Mouse (Mus musculus): ENCODE data around the gene Tuba3b. TPM values are rescaled to one million over a fixed set of nuclear protein-coding genes. Genes with fewer than 3 reads are reported as not detected.

The Tuba3b gene
- polyA plus RNA-seq, 1 experiment: not detected

DNA sequence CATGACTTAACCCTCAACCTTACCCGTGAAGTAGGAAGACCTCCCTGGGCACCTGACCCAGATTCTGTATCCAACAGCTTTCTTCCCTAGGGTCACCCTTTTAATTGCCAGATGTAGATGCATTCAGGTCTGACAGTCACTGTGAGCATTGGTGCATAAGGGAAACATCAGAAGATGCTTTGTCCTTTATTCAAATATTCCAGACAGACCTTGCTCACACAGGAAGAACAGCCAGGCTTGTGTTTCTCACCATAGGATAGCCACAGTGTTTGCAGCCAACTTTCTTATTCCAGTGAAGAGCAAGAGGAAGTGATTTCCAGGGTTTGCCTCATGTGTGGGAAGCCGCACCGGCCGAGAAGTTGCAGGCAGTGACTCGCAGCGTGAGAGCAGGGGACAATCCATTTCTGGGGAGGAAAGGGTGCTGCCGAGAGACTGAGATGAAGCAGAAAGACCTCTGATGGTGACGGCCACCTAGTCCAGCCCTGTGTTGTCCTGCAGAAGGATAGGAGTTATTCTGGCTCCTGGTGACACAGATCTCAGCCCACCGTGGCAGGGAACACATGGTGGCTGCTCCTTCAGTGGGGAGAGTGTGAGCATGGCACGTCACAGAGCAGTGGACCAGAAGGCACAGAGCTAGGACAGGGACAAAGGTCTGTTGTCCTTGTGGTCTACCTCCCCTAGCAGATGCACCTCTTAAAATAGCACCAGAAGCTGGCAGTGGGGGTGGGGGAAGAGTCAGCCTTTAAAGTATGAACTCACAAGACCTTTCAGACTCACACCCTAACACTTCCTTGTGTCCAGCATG is 34.0 kb upstream of the Tuba3b start:
- no peak overlapping the region for H3K4me3 ChIP-seq (ENCODE audit: insufficient read depth, low read depth, low read length)
- TF ChIP-seq CTCF (IDR thresholded peaks at IDR 0.05; ENCODE audit: insufficient read depth, low read depth, low read length): no peak
- TF ChIP-seq POLR2A (IDR thresholded peaks at IDR 0.05; ENCODE audit: insufficient read depth, low read depth, low read length): no peak
- peaks cover 11% of the 10 kb centered on the region for H3K4me1 ChIP-seq (ENCODE audit: control insufficient read depth, insufficient read depth, low read length)
- WGBS: 44% methylated on average over 10 of the region's 10 CpGs
- no peak overlapping the region for H3K27ac ChIP-seq (ENCODE audit: insufficient read depth, low read depth, low read length)

- no peak for TF ChIP-seq CTCF (IDR thresholded peaks at IDR 0.05; ENCODE audit: insufficient read depth, low read depth, low read length)
- no peak for TF ChIP-seq POLR2A (IDR thresholded peaks at IDR 0.05; ENCODE audit: insufficient read depth, low read depth, low read length)
- WGBS: 48% methylated on average over 21 of the region's 21 CpGs
- Histone ChIP-seq H3K4me3 (ENCODE audit: insufficient read depth, low read depth, low read length) (no peak overlapping the region), H3K27ac (ENCODE audit: insufficient read depth, low read depth, low read length) (no peak overlapping the region), H3K4me1 (ENCODE audit: control insufficient read depth, insufficient read depth, low read length) (peaks cover 7% of the 10 kb centered on the region)
Observed at GRCm38 (mm10) chr6:145585052-145585973, 30.2 kb upstream of the Tuba3b start.

DNA sequence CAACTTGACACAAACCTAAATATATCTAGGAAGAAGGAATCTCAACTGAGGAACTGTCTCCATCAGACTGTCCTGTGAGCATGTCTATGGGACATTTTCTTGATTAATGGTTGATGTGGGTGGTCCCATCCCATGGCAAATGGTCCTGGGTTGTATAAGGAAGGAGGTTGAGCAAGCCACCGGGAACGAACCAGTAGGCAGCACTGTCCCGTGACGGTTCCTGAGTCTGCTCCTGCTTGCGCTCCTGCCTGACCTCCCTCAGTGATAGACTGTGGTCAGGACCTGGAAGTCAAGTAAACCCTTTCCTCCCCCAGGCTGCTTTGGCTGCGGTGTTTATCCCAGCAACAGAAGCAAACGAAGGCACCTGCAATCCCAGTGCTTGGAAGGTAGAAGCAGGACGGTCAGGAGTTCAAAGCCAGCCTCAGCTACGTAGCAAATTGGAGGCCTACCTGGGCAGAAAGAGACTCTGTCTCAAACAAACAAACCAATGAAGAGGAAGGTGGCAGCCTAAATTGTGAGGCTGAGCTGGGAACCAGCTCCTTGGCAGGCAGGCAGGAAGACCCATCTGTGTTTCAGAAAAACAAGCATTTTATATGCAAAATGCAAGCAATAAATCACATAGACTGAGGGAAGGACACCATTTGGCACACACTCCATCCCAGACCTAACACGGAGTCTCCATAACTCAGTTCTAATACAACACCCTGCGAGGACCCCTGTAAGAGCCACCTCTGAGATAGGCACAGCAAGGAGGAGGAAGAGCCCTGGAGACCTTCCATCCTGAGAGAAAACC is 24.9 kb upstream of the Tuba3b start:
- WGBS: 94% methylated on average over 11 of the region's 11 CpGs
- TF ChIP-seq POLR2A (IDR thresholded peaks at IDR 0.05; ENCODE audit: insufficient read depth, low read depth, low read length) (no peak), CTCF (IDR thresholded peaks at IDR 0.05; ENCODE audit: insufficient read depth, low read depth, low read length) (no peak)
- H3K4me1 ChIP-seq (ENCODE audit: control insufficient read depth, insufficient read depth, low read length): peaks cover 3% of the 10 kb centered on the region; the same call in 1 of the 2 replicates
- H3K27ac ChIP-seq (ENCODE audit: insufficient read depth, low read depth, low read length): no peak overlapping the region
- H3K4me3 ChIP-seq (ENCODE audit: insufficient read depth, low read depth, low read length): no peak overlapping the region

DNA sequence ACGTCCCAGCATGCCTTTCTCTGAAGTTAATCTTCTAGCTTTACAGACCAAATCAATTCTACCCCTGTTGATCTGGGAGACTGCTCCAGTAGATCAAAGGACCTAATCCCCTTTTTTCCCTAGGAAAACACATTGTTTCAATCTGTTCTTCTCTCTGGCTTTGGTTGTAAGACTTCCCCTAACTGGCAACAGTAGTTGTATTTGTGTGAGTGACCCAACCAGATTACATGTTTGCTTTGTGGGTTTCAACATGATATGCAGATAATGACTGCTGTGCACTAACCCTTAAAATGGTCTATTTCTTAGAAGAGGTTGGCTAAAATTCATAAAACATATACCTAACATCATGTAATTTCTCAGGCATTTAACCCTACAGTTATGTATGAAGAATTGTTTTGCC is 24.0 kb upstream of the Tuba3b start:
- 86% methylated on average over 1 of the region's 1 CpGs for WGBS
- TF ChIP-seq POLR2A (IDR thresholded peaks at IDR 0.05; ENCODE audit: insufficient read depth, low read depth, low read length) (no peak), CTCF (IDR thresholded peaks at IDR 0.05; ENCODE audit: insufficient read depth, low read depth, low read length) (no peak)
- Histone ChIP-seq H3K4me1 (ENCODE audit: control insufficient read depth, insufficient read depth, low read length) (peaks cover 3% of the 10 kb centered on the region; the same call in 1 of the 2 replicates), H3K27ac (ENCODE audit: insufficient read depth, low read depth, low read length) (no peak overlapping the region), H3K4me3 (ENCODE audit: insufficient read depth, low read depth, low read length) (no peak overlapping the region)

DNA sequence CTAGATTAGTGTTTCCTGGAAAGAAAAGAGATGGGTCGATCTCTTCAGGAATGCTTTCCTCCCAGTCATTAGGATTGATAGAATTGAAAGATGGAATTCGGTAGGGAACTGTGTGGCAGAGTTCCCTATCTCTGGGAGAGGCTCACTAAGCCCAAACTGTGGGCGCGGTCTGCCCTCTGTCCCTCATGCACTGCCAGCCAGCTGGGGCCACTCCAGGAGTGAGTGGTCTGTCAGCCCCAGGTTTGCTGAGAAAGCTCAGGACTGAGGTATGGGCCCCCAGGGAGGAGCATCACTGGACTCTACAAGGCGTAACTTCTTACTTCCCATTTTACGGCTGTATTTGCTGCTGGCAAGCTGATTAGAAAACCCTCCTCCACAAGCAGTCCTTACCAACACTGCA is 23.5 kb upstream of the Tuba3b start:
- 88% methylated on average over 6 of the region's 6 CpGs for WGBS
- H3K4me3 ChIP-seq (ENCODE audit: insufficient read depth, low read depth, low read length): no peak overlapping the region
- TF ChIP-seq POLR2A (IDR thresholded peaks at IDR 0.05; ENCODE audit: insufficient read depth, low read depth, low read length) (no peak), CTCF (IDR thresholded peaks at IDR 0.05; ENCODE audit: insufficient read depth, low read depth, low read length) (no peak)
- H3K27ac ChIP-seq (ENCODE audit: insufficient read depth, low read depth, low read length): no peak overlapping the region
- peaks cover 3% of the 10 kb centered on the region; the same call in 1 of the 2 replicates for H3K4me1 ChIP-seq (ENCODE audit: control insufficient read depth, insufficient read depth, low read length)

DNA sequence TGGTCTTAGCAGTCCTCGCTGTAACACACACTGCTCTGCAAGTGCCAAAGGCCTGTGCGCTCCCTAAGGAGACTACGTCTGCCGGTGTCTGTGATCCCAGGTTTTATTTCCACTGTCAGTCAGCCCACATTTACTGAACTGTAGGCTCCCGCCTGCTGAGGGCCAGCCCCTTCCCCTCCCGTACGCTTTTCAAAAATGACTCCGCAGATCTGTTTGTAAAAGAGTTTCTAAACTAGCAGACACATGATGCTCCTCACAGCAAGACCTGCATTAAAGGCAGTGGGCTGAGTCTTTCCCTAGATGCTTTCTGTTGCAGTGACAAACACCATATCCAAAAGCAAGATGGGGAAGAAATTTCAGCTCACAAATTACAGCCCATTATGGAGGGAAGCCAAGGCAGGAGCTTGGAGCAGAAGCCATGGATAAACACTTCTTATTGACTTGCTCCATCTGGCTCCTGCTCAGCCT is 23.0 kb upstream of the Tuba3b start:
- TF ChIP-seq CTCF (IDR thresholded peaks at IDR 0.05; ENCODE audit: insufficient read depth, low read depth, low read length) (no peak), POLR2A (IDR thresholded peaks at IDR 0.05; ENCODE audit: insufficient read depth, low read depth, low read length) (no peak)
- H3K4me3 ChIP-seq (ENCODE audit: insufficient read depth, low read depth, low read length): no peak overlapping the region
- no peak overlapping the region for H3K27ac ChIP-seq (ENCODE audit: insufficient read depth, low read depth, low read length)
- 65% methylated on average over 8 of the region's 8 CpGs for WGBS
- peaks cover 3% of the 10 kb centered on the region; the same call in 1 of the 2 replicates for H3K4me1 ChIP-seq (ENCODE audit: control insufficient read depth, insufficient read depth, low read length)

DNA sequence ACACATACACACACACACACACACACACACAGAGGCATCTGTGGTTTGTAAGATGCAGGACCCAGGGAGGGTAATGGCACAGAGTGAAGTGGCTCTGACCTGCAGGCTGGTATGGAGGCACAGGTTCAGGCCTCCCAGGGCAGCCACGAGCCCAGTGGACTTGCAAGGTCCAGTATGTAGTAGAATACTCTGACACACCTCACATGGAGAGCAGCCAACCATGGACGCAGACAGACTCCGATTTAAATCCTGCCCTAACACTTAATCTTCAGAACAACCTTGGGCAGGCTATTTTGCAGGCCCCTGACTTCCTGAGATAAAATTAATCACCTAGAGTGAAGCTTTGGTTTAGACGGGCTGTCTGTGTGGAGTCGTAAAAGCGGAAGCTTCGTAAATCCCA is 21.6 kb upstream of the Tuba3b start:
- WGBS: 92% methylated on average over 7 of the region's 7 CpGs
- Histone ChIP-seq H3K4me1 (ENCODE audit: control insufficient read depth, insufficient read depth, low read length) (peaks cover 3% of the 10 kb centered on the region; the same call in 1 of the 2 replicates), H3K27ac (ENCODE audit: insufficient read depth, low read depth, low read length) (no peak overlapping the region), H3K4me3 (ENCODE audit: insufficient read depth, low read depth, low read length) (no peak overlapping the region)
- no peak for TF ChIP-seq CTCF (IDR thresholded peaks at IDR 0.05; ENCODE audit: insufficient read depth, low read depth, low read length)
- no peak for TF ChIP-seq POLR2A (IDR thresholded peaks at IDR 0.05; ENCODE audit: insufficient read depth, low read depth, low read length)

GRCm38 (mm10) chr6:145595905-145596304 is 19.7 kb upstream of the Tuba3b start:
- 91% methylated on average over 4 of the region's 4 CpGs for WGBS
- H3K4me1 ChIP-seq (ENCODE audit: control insufficient read depth, insufficient read depth, low read length): peaks cover 3% of the 10 kb centered on the region; the same call in 1 of the 2 replicates
- H3K4me3 ChIP-seq (ENCODE audit: insufficient read depth, low read depth, low read length): no peak overlapping the region
- H3K27ac ChIP-seq (ENCODE audit: insufficient read depth, low read depth, low read length): no peak overlapping the region
- no peak for TF ChIP-seq POLR2A (IDR thresholded peaks at IDR 0.05; ENCODE audit: insufficient read depth, low read depth, low read length)
- no peak for TF ChIP-seq CTCF (IDR thresholded peaks at IDR 0.05; ENCODE audit: insufficient read depth, low read depth, low read length)

All from olfactory bulb, adult 2 months (tissue).